Mouse (Mus musculus) limb, embryonic 14.5 days (tissue): Measurements from ENCODE around the gene Ces2b. TPM values are rescaled to one million over a fixed set of nuclear protein-coding genes. Genes with fewer than 3 reads are reported as not detected.

Source experiments
- ATAC-seq: fragments of 200-750 bp; cut with Nextera tagmentation; 2 replicates; pipeline ENCODE4 v1.8.0; 2017; ENCODE audit warnings: low read depth, moderate number of reproducible peaks, moderate TSS enrichment; ENCODE audit not compliant: low FRiP score
- DNase-seq: peaks from one replicate; pipeline ENCODE4 v3.0.0-alpha.2; 2015; ENCODE audit warnings: low spot score
- H3K27ac ChIP-seq: fragments of 300-500 bp; sonication (generic); replicated peaks from 2 replicates; pipeline ENCODE4 v1.5.1; 2014; ENCODE audit warnings: low read depth, mild to moderate bottlenecking, low read length, moderate library complexity, mixed read lengths
- H3K27me3 ChIP-seq: fragments of 300-500 bp; sonication (generic); 2 replicates; pipeline ENCODE4 v1.6.1; 2014; ENCODE audit warnings: low read length, mixed read lengths; ENCODE audit not compliant: control insufficient read depth, insufficient read depth
- H3K36me3 ChIP-seq: fragments of 300-500 bp; sonication (generic); 2 replicates; pipeline ENCODE4 v1.6.1; 2014; ENCODE audit warnings: mild to moderate bottlenecking, low read length, moderate library complexity, mixed read lengths; ENCODE audit not compliant: control insufficient read depth, insufficient read depth
- H3K4me1 ChIP-seq: fragments of 300-500 bp; sonication (generic); 2 replicates; pipeline ENCODE4 v1.6.1; 2014; ENCODE audit warnings: antibody characterized with exemption, low read length, mixed read lengths; ENCODE audit not compliant: control insufficient read depth, insufficient read depth
- H3K4me2 ChIP-seq: fragments of 300-500 bp; sonication (generic); replicated peaks from 2 replicates; pipeline ENCODE4 v1.6.1; 2014; ENCODE audit warnings: low read depth, mild to moderate bottlenecking, low read length, moderate library complexity; ENCODE audit not compliant: severe bottlenecking
- H3K4me3 ChIP-seq: fragments of 300-500 bp; sonication (generic); replicated peaks from 2 replicates; pipeline ENCODE4 v1.5.1; 2014; ENCODE audit warnings: low read length
- H3K9ac ChIP-seq: fragments of 300-500 bp; sonication (generic); 2 replicates; pipeline ENCODE4 v1.6.1; 2014; ENCODE audit warnings: mild to moderate bottlenecking, low read depth, low read length, moderate library complexity; ENCODE audit not compliant: severe bottlenecking
- H3K9me3 ChIP-seq: fragments of 300-500 bp; sonication (generic); 2 replicates; pipeline ENCODE4 v1.6.1; 2016; ENCODE audit warnings: low read length; ENCODE audit not compliant: control insufficient read depth
- POLR2A ChIP-seq: fragments of 200-500 bp; IDR thresholded peaks from 2 replicates; pipeline ENCODE4 v1.8.0; 2012; ENCODE audit warnings: inconsistent platforms, mild to moderate bottlenecking, moderate library complexity, borderline replicate concordance; ENCODE audit not compliant: insufficient read depth, insufficient read length; ENCODE audit errors: extremely low read depth
- WGBS: fragments of 180-500 bp; shearing (Covaris S2); extraction: QIAGEN DNeasy Blood & Tissue Kit; methylation state at CpG from one replicate; pipeline ENCODE4 v1.1.7; 2014; 5-methylcytosine and 5-hydroxymethylcytosine counted together
- polyA plus RNA-seq, 2 experiments: library from polyadenylated mRNA; depleted of rRNA in 1 of 2; stranded (reverse) in 1 of 2; unstranded in 1 of 2; fragments of >200 nt; fragmentation: Nextera tagmentation in 1 of 2; extraction: Ambion mirVana in 1 of 2; gene quantifications; 2 replicates each; pipeline versions ENCODE4 v1.2.1 to v1.2.3; 2012 to 2014

Gene Ces2b
- polyA plus RNA-seq, 2 experiments, result 0.14 to 0.15 TPM

DNA sequence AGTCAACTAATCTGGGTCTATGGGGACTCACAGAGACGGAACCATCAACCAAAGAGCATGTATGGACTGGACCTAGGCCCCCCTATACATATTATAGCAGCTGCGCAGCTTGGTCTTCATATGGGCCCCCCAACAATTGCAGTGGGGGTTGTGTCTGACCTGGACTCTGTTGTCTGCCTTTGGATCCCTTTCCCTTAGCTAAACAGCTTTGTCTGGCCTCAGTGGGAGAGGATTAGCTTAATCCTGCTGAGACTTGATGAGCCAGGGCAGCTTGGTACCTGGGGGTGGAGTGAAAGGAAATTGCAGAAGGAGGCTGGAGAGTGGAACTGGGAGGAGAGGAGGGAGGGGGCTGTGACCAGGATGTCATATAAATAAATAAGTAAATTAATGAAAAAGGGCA lies 25.2 kb upstream of the Ces2b start:
- H3K9me3 ChIP-seq, result no peaks in the 10 kb centered on the region
- no peak for DNase-seq
- H3K4me3 ChIP-seq, result no peak overlapping the region
- no peak overlapping the region for H3K27ac ChIP-seq
- no peak overlapping the region for H3K4me2 ChIP-seq
- H3K36me3 ChIP-seq, result no peaks in the 10 kb centered on the region
- no peaks in the 10 kb centered on the region for H3K27me3 ChIP-seq
- no peak for TF ChIP-seq POLR2A
- no peak for ATAC-seq
- H3K9ac ChIP-seq, result no peak overlapping the region
- no peaks in the 10 kb centered on the region for H3K4me1 ChIP-seq
- WGBS, result 21% methylated on average over 2 of the region's 2 CpGs

DNA sequence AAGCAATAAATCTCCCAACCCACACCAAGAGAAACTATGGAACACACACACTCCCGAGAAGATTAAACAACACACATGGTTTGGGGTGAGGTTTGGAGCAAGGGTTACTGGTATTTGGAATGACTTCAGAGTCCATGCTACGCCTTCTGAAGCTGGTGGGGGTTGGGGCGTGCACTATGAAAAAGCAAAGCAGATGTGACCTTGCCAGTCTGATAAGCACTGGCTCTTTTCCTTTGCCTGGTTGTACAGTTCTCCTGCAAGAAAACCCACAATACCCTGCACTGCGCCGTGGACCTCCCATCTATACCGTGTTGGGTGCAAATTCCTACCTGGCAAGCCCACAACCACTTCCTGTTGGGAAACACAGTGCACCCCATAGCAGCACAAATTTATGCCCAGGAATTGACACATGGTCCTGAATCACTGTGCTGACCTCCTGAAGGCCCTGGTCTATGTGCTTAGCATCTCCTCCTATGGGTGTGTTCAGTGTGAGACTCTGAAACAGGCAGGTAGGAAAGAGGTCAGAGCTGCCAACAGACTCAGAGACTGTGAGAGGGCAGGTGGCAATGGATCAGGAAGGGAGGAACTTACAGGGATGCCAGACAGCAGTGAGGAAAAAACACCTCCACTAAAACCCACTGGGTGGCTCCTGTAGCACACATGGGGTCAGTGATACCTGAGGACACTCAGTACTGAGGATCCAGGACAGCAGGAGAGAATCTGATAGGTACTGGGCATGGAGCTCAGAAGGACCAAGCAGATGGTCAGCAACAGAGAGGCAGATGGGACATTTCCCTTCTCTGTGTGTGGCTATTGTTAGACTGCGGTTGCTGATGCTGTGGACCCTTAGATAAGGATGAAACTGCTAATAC lies 22.6 kb upstream of the Ces2b start:
- WGBS, result 82% methylated on average over 7 of the region's 7 CpGs
- Histone ChIP-seq H3K4me2 (no peak overlapping the region), H3K4me3 (no peak overlapping the region), H3K4me1 (no peaks in the 10 kb centered on the region), H3K9me3 (no peaks in the 10 kb centered on the region), H3K9ac (no peak overlapping the region), H3K36me3 (no peaks in the 10 kb centered on the region), H3K27ac (no peak overlapping the region), H3K27me3 (no peaks in the 10 kb centered on the region)
- DNase-seq, result no peak
- TF ChIP-seq POLR2A, result no peak
- ATAC-seq, result no peak

DNA sequence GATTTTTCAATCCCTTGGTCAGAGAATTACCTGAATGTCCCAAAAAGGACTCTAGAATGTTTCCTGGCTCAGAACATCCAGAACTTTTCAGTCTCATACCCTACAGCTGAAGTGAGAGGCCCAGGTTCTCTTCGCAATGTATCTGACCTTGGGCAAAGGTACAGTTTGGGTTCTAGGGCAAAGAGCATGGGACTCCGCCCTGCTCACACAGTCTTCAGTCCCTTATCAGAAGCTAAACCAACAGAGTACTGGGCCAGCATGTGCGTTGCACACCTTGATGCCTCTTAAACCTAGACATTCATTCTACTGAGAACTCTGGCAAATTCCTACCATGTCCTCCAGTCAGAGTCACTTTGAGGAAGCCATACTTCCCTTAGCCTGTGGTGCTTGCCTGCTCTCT lies 21.9 kb upstream of the Ces2b start:
- 93% methylated on average over 3 of the region's 3 CpGs for WGBS

DNA sequence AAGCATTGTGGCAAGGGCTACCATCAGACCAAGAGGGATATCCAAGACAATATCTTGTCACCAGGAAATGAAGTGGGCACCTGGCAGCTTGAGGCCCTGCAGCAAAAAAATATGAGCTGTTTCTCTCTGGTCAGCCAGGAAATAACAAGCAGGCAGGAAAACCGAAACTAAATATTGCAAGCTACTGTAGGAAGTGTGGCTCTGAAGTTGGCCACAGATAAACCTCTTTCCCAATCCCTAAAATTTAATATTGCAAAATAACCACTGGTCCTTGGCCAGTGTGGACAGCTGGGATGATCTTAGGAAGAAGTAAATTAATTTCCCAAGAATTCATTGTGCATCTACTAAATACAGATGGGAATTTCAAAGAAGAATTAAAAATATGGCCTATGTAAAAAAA lies 4.5 kb upstream of the Ces2b start:
- no peak overlapping the region for H3K27ac ChIP-seq
- no peak overlapping the region for H3K4me2 ChIP-seq
- H3K9me3 ChIP-seq, result no peaks in the 10 kb centered on the region
- DNase-seq (no peak), ATAC-seq (no peak)
- no peak overlapping the region for H3K4me3 ChIP-seq
- H3K36me3 ChIP-seq, result no peaks in the 10 kb centered on the region
- no peaks in the 10 kb centered on the region for H3K4me1 ChIP-seq
- no peak for TF ChIP-seq POLR2A
- H3K9ac ChIP-seq, result no peak overlapping the region
- H3K27me3 ChIP-seq, result no peaks in the 10 kb centered on the region
- 81% methylated on average over 1 of the region's 1 CpGs for WGBS

More for the DNA sequence above, 21.9 kb upstream of the Ces2b start:
- no peak for ATAC-seq
- Histone ChIP-seq H3K27ac (no peak overlapping the region), H3K9ac (no peak overlapping the region), H3K4me1 (no peaks in the 10 kb centered on the region), H3K27me3 (no peaks in the 10 kb centered on the region), H3K9me3 (no peaks in the 10 kb centered on the region), H3K4me2 (no peak overlapping the region), H3K36me3 (no peaks in the 10 kb centered on the region), H3K4me3 (no peak overlapping the region)
- DNase-seq, result no peak
- TF ChIP-seq POLR2A, result no peak

DNA sequence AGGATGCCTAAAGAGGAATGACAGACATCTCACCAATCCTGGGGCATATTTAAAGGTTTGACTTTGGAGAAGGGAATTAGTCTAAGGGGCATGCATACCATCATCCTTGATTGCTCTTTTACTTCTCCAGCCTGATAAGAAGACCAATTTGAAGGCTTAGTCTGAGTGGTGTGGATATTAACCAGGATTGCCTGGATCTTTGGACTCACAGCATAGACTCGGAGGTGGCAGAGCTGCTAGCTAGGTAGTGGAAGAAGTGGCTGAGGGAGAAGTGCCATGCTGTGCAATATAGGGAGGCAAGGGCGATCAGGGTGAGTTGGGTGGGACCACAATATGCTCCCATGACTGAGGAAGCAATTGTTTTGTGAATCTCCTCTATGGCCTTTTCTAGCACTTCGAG lies 3.2 kb upstream of the Ces2b start:
- DNase-seq, result no peak
- no peaks in the 10 kb centered on the region for H3K36me3 ChIP-seq

More for the DNA sequence above, 3.2 kb upstream of the Ces2b start:
- no peaks in the 10 kb centered on the region for H3K9me3 ChIP-seq
- WGBS, result 75% methylated on average over 3 of the region's 3 CpGs
- H3K27me3 ChIP-seq, result no peaks in the 10 kb centered on the region
- no peak for ATAC-seq
- TF ChIP-seq POLR2A, result no peak
- no peak overlapping the region for H3K4me2 ChIP-seq
- H3K4me3 ChIP-seq, result no peak overlapping the region
- no peak overlapping the region for H3K9ac ChIP-seq
- no peak overlapping the region for H3K27ac ChIP-seq
- no peaks in the 10 kb centered on the region for H3K4me1 ChIP-seq
